Mouse (Mus musculus) brain, embryonic 14.5 days (tissue): Measurements from ENCODE around the gene Mrps16.
A peak's percentile ranks its signal among the peaks of the same experiment; 100 is the strongest.

ENCODE experiments used
- CTCF ChIP-seq: fragments of 200-500 bp; IDR thresholded peaks from 2 replicates; pipeline ENCODE4 v1.5.1; 2012; ENCODE audit warnings: inconsistent platforms, mild to moderate bottlenecking, moderate library complexity, borderline replicate concordance; ENCODE audit not compliant: insufficient read depth, insufficient read length; ENCODE audit errors: extremely low read depth
- POLR2A ChIP-seq: fragments of 200-500 bp; IDR thresholded peaks from 2 replicates; pipeline ENCODE4 v1.6.1; 2012; ENCODE audit warnings: mild to moderate bottlenecking, inconsistent platforms, borderline replicate concordance; ENCODE audit not compliant: poor library complexity, insufficient read depth, insufficient read length, severe bottlenecking; ENCODE audit errors: extremely low read depth

- TF ChIP-seq CTCF, result no peak
- peak; percentile 69; the same call in 1 of the 2 replicates for TF ChIP-seq POLR2A
Measured at GRCm38 (mm10) chr14:20388441-20389129, 4.8 kb downstream of the Mrps16 start, which contains the start of gene Dnajc9.
